Mouse (Mus musculus) limb, embryonic 13.5 days (tissue): ENCODE measurements around the gene Ttf1. TPM values are rescaled to one million over a fixed set of nuclear protein-coding genes. Genes with fewer than 3 reads are reported as not detected.

ENCODE experiments used
- ATAC-seq: fragments of 200-750 bp; cut with Nextera tagmentation; 2 replicates; pipeline ENCODE4 v1.8.0; 2017; ENCODE audit warnings: low read depth, moderate number of reproducible peaks, moderate TSS enrichment; ENCODE audit not compliant: low FRiP score
- H3K27ac ChIP-seq: fragments of 300-500 bp; sonication (generic); 2 replicates; pipeline ENCODE4 v1.5.1; 2015; ENCODE audit warnings: inconsistent platforms, mild to moderate bottlenecking, moderate library complexity
- H3K27me3 ChIP-seq: fragments of 300-500 bp; sonication (generic); 2 replicates; pipeline ENCODE4 v1.6.1; 2015; ENCODE audit warnings: mild to moderate bottlenecking, inconsistent platforms
- H3K36me3 ChIP-seq: fragments of 300-500 bp; sonication (generic); 2 replicates; pipeline ENCODE4 v1.6.1; 2015; ENCODE audit warnings: inconsistent platforms, mild to moderate bottlenecking, moderate library complexity
- H3K4me1 ChIP-seq: fragments of 300-500 bp; sonication (generic); 2 replicates; pipeline ENCODE4 v1.6.1; 2015; ENCODE audit warnings: inconsistent platforms
- H3K4me2 ChIP-seq: fragments of 300-500 bp; sonication (generic); replicated peaks from 2 replicates; pipeline ENCODE4 v1.6.1; 2015; ENCODE audit warnings: inconsistent platforms, mild to moderate bottlenecking, moderate library complexity
- H3K4me3 ChIP-seq: fragments of 300-500 bp; sonication (generic); 2 replicates; pipeline ENCODE4 v1.5.1; 2015; ENCODE audit warnings: moderate library complexity, mild to moderate bottlenecking, inconsistent platforms
- H3K9ac ChIP-seq: fragments of 300-500 bp; sonication (generic); 2 replicates; pipeline ENCODE4 v1.6.1; 2015; ENCODE audit warnings: mild to moderate bottlenecking, inconsistent platforms
- H3K9me3 ChIP-seq: fragments of 300-500 bp; sonication (generic); 2 replicates; pipeline ENCODE4 v1.6.1; 2016; ENCODE audit warnings: inconsistent platforms
- whole genome bisulfite sequencing: fragments of 180-500 bp; shearing (Covaris S2); methylation state at CpG from one replicate; pipeline ENCODE4 v1.1.7; 2015; 5-methylcytosine and 5-hydroxymethylcytosine counted together
- polyA plus RNA-seq: library from polyadenylated mRNA; unstranded; fragments of >200 nt; fragmentation: Nextera tagmentation; extraction: Ambion mirVana; gene quantifications from 2 replicates; pipeline ENCODE4 v1.2.1, GENCODE M21; 2015

Ttf1 gene
- polyA plus RNA-seq, result 10.8 and 11.9 TPM in 2 replicates

DNA sequence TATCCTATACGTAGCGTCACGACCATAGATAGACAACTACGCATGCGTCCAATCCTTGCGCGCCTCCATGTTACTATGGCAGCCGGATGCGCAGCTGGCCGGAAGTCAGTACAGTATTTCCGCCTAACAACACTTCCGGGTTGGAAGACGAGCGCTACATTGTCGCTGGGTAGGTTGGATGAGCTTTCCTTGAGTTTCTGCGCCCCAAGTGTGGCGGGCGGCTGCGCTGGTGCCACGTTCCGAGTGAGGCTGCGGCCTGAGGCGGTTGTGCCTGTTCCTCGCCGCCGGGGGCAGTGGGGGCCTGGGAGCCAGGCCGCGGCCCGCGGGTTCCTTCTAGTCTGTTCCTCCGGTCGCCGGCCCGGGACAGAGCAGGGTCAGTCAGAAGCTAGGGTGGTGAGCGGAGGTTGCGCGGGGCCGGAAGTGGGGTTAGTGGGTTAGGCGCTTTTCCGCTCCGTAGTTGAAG, at the start of gene Ttf1:
Ttf1 (plus strand) TSS at position 128 of the 463 bp plus-strand sequence.
- H3K27me3 ChIP-seq, result peaks cover 31% of the 10 kb centered on the region

DNA sequence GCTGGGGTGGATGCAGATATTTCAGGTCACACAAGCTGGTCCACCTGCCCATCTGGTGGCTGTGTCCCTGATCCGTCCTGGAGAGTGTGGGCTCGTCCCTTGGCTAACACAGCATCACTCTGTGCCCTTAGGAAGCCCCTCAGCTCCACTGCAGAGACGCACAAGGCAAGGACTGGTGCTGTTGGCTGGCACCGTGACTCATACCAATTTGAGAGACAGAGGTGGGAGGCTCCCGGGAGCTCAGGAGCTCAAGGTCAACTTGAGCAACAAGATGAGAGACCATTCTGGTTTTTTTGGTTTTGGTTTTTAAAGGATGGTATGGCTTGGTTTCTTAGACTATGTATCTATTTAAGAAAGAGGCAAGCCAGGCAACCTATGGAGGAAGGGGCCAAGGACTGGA, 47.5 kb upstream of the Ttf1 start:
- H3K4me1 ChIP-seq, result peaks cover 8% of the 10 kb centered on the region
- H3K4me2 ChIP-seq, result no peak overlapping the region
- 54% methylated on average over 5 of the region's 5 CpGs for WGBS
- peaks cover 3% of the 10 kb centered on the region; the same call in 1 of the 2 replicates for H3K9me3 ChIP-seq
- no peaks in the 10 kb centered on the region for H3K36me3 ChIP-seq
- H3K9ac ChIP-seq, result no peak overlapping the region
- no peak overlapping the region for H3K27ac ChIP-seq
- peaks cover 88% of the 10 kb centered on the region for H3K27me3 ChIP-seq
- H3K4me3 ChIP-seq, result no peak overlapping the region
- ATAC-seq, result no peak

More for the DNA sequence above, at the start of gene Ttf1:
- Histone ChIP-seq H3K4me2 (peak within 1 kb of the TSS; percentile 83), H3K9ac (peak within 1 kb of the TSS; percentile 81), H3K4me3 (peak within 1 kb of the TSS; percentile 90), H3K4me1 (peaks cover 12% of the 10 kb centered on the region), H3K9me3 (no peaks in the 10 kb centered on the region), H3K27ac (peak within 1 kb of the TSS; percentile 93), H3K36me3 (peaks cover 11% of the 10 kb centered on the region; the same call in 1 of the 2 replicates)
- WGBS, result under 1% methylated on average over 41 of the region's 41 CpGs
- ATAC-seq, result peak; percentile 97

DNA sequence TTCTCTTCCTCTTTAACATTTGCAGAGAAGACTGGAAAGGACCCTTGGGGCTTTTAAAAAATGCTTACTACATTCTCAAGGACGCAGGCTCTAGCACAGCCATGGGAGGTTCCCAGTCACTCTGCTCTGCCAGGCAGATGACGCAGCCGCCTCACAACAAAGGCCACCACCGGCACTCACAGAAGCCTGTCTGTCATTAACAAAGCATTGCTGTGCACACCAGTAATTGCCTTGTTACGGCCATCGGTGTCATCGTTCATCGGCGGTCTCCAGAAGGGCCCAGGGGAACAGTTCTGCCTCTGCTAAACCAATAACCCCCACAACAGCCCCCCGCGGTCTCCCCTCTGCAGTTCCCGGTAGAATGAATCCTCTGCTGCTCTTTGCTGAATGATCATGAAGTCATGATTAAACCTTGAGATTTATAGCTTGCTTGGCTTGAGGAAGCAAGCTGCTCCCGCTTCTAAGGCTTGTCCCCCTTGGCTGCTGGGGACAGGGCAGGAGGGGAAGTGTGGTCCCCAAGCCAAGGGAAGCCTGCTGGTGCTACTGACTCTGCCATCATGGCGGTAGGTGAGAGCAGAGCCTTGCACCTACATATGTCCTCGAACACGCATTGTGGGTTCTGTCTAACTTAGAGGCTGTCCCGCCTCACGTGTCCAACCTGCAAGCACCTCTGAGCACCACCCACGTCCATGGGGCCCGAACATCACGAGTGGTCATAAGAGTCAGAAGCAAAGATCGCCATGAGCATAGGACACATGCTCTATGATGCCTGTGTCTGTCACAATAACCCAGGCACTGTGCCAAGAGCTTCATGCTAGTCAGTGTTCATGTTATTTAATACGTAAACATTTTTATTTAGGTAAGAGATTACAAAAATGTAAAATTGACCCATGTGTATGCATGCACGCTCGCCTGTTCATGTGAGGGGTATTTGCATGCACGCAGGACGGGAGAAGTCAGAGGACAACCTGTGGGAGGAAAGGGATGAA, 43.2 kb upstream of the Ttf1 start:
- Histone ChIP-seq H3K36me3 (no peaks in the 10 kb centered on the region), H3K9ac (no peak overlapping the region), H3K9me3 (peaks cover 3% of the 10 kb centered on the region; the same call in 1 of the 2 replicates), H3K27ac (no peak overlapping the region), H3K4me2 (no peak overlapping the region), H3K27me3 (peaks cover 88% of the 10 kb centered on the region), H3K4me3 (no peak overlapping the region), H3K4me1 (peaks cover 8% of the 10 kb centered on the region)
- WGBS, result 48% methylated on average over 27 of the region's 27 CpGs
- no peak for ATAC-seq

DNA sequence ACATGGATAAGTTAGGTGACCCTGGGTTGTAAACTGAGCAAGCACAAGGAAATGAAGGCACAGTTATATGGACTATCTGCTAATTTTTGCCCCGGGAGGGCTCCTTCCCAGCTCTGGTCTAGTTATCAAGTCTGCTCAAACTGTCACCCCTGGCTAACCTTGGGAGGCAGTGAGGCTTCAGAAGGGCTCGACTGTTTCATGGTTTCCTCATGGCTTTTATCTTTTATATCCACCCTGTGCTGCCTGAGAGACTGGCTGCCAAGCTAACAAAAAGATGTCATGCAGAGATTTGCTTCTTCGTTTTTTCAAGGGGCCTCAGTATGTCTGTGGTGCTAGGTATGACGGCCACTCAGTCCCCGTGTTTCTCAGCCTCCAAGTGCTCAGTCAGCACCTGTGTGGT, 41.4 kb upstream of the Ttf1 start:
- no peak for ATAC-seq
- H3K9ac ChIP-seq, result no peak overlapping the region
- peaks cover 8% of the 10 kb centered on the region for H3K4me1 ChIP-seq
- no peak overlapping the region for H3K4me2 ChIP-seq
- H3K4me3 ChIP-seq, result no peak overlapping the region
- H3K36me3 ChIP-seq, result no peaks in the 10 kb centered on the region
- WGBS, result 52% methylated on average over 5 of the region's 5 CpGs
- no peak overlapping the region for H3K27ac ChIP-seq
- H3K9me3 ChIP-seq, result peaks cover 3% of the 10 kb centered on the region; the same call in 1 of the 2 replicates
- H3K27me3 ChIP-seq, result peaks cover 85% of the 10 kb centered on the region

DNA sequence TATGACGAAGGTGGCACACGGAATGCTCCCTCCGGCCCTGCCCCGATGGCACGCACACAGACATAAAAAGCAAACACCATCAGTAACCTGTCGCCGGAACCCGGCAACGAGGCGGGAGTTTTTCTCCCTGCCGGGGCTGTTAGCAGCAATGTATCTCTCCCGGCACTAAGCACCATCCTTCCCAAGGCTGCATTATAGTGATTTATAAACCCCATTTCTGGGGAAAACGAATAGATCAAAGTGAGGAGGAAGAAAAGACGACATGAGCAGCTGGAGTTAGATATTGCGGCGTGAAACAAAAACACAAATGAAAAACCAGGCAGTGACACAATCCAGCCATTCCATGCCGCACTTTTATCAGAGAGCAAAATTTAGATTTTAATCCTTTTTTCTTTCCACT, 39.0 kb upstream of the Ttf1 start:
- Histone ChIP-seq H3K4me1 (peaks cover 8% of the 10 kb centered on the region), H3K4me3 (no peak overlapping the region), H3K9ac (no peak overlapping the region), H3K27me3 (peaks cover 82% of the 10 kb centered on the region), H3K36me3 (no peaks in the 10 kb centered on the region), H3K27ac (no peak overlapping the region), H3K4me2 (no peak overlapping the region), H3K9me3 (no peaks in the 10 kb centered on the region)
- no peak for ATAC-seq
- WGBS, result 34% methylated on average over 17 of the region's 17 CpGs

GRCm38 (mm10) chr2:29023001-29023400, 37.1 kb upstream of the Ttf1 start:
- 91% methylated on average over 7 of the region's 7 CpGs for WGBS

DNA sequence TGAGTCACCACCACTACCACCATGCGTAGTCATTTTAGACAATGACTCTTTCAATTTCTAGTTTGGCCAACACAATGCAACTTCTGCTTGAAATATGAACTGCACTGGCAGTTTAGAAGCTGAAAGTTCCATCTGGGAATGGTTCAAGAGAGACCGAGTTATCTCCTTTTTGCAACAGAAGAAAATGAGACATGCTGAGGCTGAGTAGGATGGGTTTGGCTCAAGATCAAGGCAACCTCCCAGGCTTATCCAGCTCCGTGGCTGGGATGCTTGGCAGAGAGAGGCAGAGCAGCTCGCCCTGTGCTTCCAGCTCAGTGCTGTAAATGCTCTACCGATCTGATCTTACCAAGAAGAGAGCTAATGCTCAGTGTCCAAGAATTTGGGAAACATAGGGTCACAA, 34.8 kb upstream of the Ttf1 start:
- H3K4me1 ChIP-seq, result 0 out of 2 replicates have a peak, but pooled peaks cover 5% of the 10 kb centered on the region
- ATAC-seq, result no peak
- H3K27me3 ChIP-seq, result peaks cover 61% of the 10 kb centered on the region
- no peak overlapping the region for H3K27ac ChIP-seq
- H3K9ac ChIP-seq, result no peak overlapping the region
- WGBS, result 83% methylated on average over 5 of the region's 5 CpGs
- H3K4me2 ChIP-seq, result no peak overlapping the region
- H3K4me3 ChIP-seq, result no peak overlapping the region
- H3K36me3 ChIP-seq, result no peaks in the 10 kb centered on the region
- H3K9me3 ChIP-seq, result no peaks in the 10 kb centered on the region

More at GRCm38 (mm10) chr2:29023001-29023400, 37.1 kb upstream of the Ttf1 start:
- no peaks in the 10 kb centered on the region for H3K4me1 ChIP-seq
- ATAC-seq, result no peak
- H3K27ac ChIP-seq, result no peak overlapping the region
- H3K4me3 ChIP-seq, result no peak overlapping the region
- H3K9ac ChIP-seq, result no peak overlapping the region
- no peak overlapping the region for H3K4me2 ChIP-seq
- no peaks in the 10 kb centered on the region for H3K9me3 ChIP-seq
- H3K36me3 ChIP-seq, result no peaks in the 10 kb centered on the region
- peaks cover 69% of the 10 kb centered on the region for H3K27me3 ChIP-seq

- no peak for ATAC-seq
Observed at GRCm38 (mm10) chr2:29030048-29030734, 29.9 kb upstream of the Ttf1 start.

GRCm38 (mm10) chr2:29031951-29032350, 28.1 kb upstream of the Ttf1 start:
- H3K9me3 ChIP-seq, result no peaks in the 10 kb centered on the region
- 87% methylated on average over 4 of the region's 4 CpGs for WGBS
- 0 out of 2 replicates have a peak, but pooled peaks cover 5% of the 10 kb centered on the region for H3K4me1 ChIP-seq
- no peak overlapping the region for H3K4me2 ChIP-seq
- ATAC-seq, result no peak
- no peak overlapping the region for H3K27ac ChIP-seq
- H3K27me3 ChIP-seq, result peaks cover 31% of the 10 kb centered on the region
- no peak overlapping the region for H3K4me3 ChIP-seq
- H3K9ac ChIP-seq, result no peak overlapping the region
- no peaks in the 10 kb centered on the region for H3K36me3 ChIP-seq

More at GRCm38 (mm10) chr2:29030048-29030734, 29.9 kb upstream of the Ttf1 start:
- peaks cover 34% of the 10 kb centered on the region for H3K27me3 ChIP-seq
- no peaks in the 10 kb centered on the region for H3K9me3 ChIP-seq
- H3K4me2 ChIP-seq, result no peak overlapping the region
- no peak overlapping the region for H3K9ac ChIP-seq
- H3K4me3 ChIP-seq, result no peak overlapping the region
- 43% methylated on average over 20 of the region's 20 CpGs for WGBS
- no peaks in the 10 kb centered on the region for H3K36me3 ChIP-seq
- H3K4me1 ChIP-seq, result 0 out of 2 replicates have a peak, but pooled peaks cover 5% of the 10 kb centered on the region
- no peak overlapping the region for H3K27ac ChIP-seq

DNA sequence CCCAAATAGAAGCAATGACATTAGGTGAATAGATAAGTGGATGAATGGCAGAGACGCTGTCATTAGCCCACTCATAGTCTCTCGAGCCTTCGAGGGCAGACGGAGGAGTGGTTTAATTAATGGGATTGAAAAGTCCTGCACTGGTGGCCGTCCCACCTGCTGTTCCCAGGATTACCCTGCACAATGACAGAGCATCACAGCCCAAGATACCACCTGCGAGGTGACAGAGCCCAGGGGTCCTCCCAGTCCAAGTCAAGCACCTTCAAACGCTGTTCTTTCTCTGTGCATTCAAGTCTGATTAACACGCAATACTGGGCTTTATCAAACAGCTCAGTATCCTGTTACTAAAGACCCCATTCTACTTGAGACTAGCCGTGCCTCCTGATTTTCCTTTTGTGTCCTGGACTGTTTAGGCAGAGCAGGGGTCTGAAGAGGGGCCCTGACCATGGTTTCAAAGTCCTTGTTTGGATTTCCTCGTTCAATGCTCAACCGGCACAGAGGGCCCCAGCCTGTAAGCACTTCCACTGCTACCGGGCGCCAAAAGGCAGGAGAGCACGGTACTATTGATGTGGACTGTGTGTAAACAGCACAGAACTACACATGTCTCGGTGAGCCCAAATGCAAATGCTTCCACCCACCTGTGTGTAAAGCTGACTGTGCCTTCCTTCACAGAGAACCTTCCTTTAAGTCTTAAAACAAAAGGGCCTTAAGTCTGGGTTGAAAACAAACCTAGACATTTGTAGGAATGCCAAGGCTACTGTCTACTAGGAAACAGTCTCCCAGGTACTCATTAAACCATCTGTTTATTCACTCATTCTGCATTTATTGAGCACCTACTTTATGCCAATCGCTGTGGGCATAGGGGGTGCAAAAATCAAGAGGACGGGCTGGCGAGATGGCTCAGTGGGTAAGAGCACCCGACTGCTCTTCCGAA, 25.3 kb upstream of the Ttf1 start:
- H3K9ac ChIP-seq, result no peak overlapping the region
- H3K4me1 ChIP-seq, result 0 out of 2 replicates have a peak, but pooled peaks cover 2% of the 10 kb centered on the region
- no peak overlapping the region for H3K27ac ChIP-seq
- H3K9me3 ChIP-seq, result no peaks in the 10 kb centered on the region
- H3K36me3 ChIP-seq, result no peaks in the 10 kb centered on the region
- H3K4me2 ChIP-seq, result no peak overlapping the region
- no peak overlapping the region for H3K4me3 ChIP-seq
- no peak for ATAC-seq
- 66% methylated on average over 20 of the region's 20 CpGs for WGBS
- peaks cover 49% of the 10 kb centered on the region for H3K27me3 ChIP-seq

- Histone ChIP-seq H3K4me1 (no peaks in the 10 kb centered on the region), H3K4me3 (no peak overlapping the region), H3K27me3 (peaks cover 49% of the 10 kb centered on the region), H3K9me3 (no peaks in the 10 kb centered on the region), H3K27ac (no peak overlapping the region), H3K4me2 (no peak overlapping the region), H3K9ac (no peak overlapping the region), H3K36me3 (no peaks in the 10 kb centered on the region)
- ATAC-seq, result no peak
- WGBS, result 74% methylated on average over 8 of the region's 8 CpGs
Observed at GRCm38 (mm10) chr2:29035698-29036097, 24.4 kb upstream of the Ttf1 start.
